Mouse (Mus musculus): ENCODE measurements around the gene Itpr2.

DNA sequence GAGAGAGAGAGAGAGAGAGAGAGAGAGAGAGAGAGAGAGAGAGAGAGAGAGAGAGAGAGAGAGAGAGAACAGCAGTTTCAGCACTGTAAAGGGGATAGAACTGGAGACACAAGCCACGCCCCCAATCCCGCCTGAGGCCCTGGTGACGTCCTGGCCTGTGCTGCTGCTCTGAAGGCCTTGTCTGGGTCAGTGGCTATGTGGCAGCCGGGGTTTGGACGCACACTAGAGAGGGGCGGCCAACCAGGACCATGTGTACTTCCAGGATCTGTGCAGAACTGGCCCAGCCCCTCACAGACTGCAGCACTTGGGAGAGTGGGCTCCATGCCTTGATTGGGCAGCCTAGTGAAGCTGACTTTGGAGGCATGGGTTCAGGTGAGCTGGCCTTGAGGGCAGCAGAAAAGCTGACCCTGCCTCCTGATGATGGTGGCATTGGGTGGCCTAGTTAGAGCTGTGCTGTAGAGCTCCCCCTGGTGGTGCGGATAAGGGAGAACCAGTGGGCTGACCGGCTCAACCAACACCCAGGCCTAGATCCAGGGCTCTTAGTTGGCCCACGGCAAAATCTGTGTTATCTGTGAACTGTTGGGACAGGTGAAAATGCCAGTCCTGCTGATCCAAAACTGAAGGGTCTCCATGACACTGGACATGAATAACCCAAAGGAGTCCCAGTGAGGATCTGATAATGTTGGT is 72.2 kb downstream of the Itpr2 start:
- TF ChIP-seq CTCF (IDR thresholded peaks at IDR 0.05; ENCODE audit: low read depth) (peak; percentile 92), EP300 (IDR thresholded peaks at IDR 0.05; ENCODE audit: low read depth) (no peak)
